Mouse (Mus musculus) ES-Bruce4 (cell line): ENCODE results near the gene Cacna2d3. TPM values are rescaled to one million over a fixed set of nuclear protein-coding genes. Genes with fewer than 3 reads are reported as not detected.

ENCODE experiments used
- H3K27ac ChIP-seq: 2 replicates; pipeline ENCODE4 v1.5.1; 2012; ENCODE audit warnings: low read length, inconsistent platforms; ENCODE audit not compliant: insufficient read depth
- H3K27me3 ChIP-seq: 2 replicates; pipeline ENCODE4 v1.6.1; 2012; ENCODE audit warnings: mild to moderate bottlenecking, low read length, inconsistent platforms; ENCODE audit not compliant: control insufficient read depth, poor library complexity, insufficient read depth, severe bottlenecking
- H3K36me3 ChIP-seq: 2 replicates; pipeline ENCODE4 v1.6.1; 2012; ENCODE audit warnings: inconsistent platforms, mild to moderate bottlenecking, low read length, moderate library complexity; ENCODE audit not compliant: control insufficient read depth, poor library complexity, insufficient read depth, severe bottlenecking
- H3K4me1 ChIP-seq: one replicate; pipeline ENCODE4 v1.8.1; 2011; ENCODE audit warnings: low read length; ENCODE audit not compliant: control insufficient read depth, insufficient read depth
- H3K4me3 ChIP-seq: 2 replicates; pipeline ENCODE4 v1.5.1; 2011; ENCODE audit warnings: low read depth, mild to moderate bottlenecking, low read length
- H3K9ac ChIP-seq: 2 replicates; pipeline ENCODE4 v1.6.1; 2012; ENCODE audit warnings: low read depth, mild to moderate bottlenecking, inconsistent platforms; ENCODE audit not compliant: poor library complexity, severe bottlenecking
- H3K9me3 ChIP-seq: replicated peaks from 2 replicates; pipeline ENCODE4 v1.6.1; 2012; ENCODE audit warnings: mild to moderate bottlenecking, low read length, inconsistent platforms; ENCODE audit not compliant: control insufficient read depth, poor library complexity, insufficient read depth, severe bottlenecking
- CTCF ChIP-seq: IDR thresholded peaks from one replicate; pipeline ENCODE4 v1.8.1; 2011; ENCODE audit warnings: low read depth, low read length
- EP300 ChIP-seq: IDR thresholded peaks from 2 replicates; pipeline ENCODE4 v1.6.1; 2011; ENCODE audit warnings: low read depth, low read length; ENCODE audit not compliant: insufficient read depth
- POLR2A ChIP-seq: IDR thresholded peaks from one replicate; pipeline ENCODE4 v1.8.1; 2011; ENCODE audit warnings: low read length; ENCODE audit not compliant: insufficient read depth
- polyA plus RNA-seq: library from polyadenylated mRNA; stranded (reverse); fragments of >200 nt; gene quantifications from 2 replicates; pipeline ENCODE4 v1.2.4, GENCODE M21; 2011; ENCODE audit warnings: low read depth; ENCODE audit not compliant: missing spikeins, insufficient read depth, insufficient read length

The Cacna2d3 gene
- polyA plus RNA-seq, 1 experiment: not detected

- H3K9ac ChIP-seq: no peak overlapping the region
- H3K9me3 ChIP-seq: no peaks in the 10 kb centered on the region
- H3K27ac ChIP-seq: no peak overlapping the region
- no peak for TF ChIP-seq EP300
- no peak for TF ChIP-seq POLR2A
- TF ChIP-seq CTCF: no peak
- no peaks in the 10 kb centered on the region for H3K4me1 ChIP-seq
- no peaks in the 10 kb centered on the region for H3K36me3 ChIP-seq
- H3K27me3 ChIP-seq: no peaks in the 10 kb centered on the region
- H3K4me3 ChIP-seq: no peak overlapping the region
Measured at GRCm38 (mm10) chr14:29340728-29341127, 380.9 kb downstream of the Cacna2d3 start.

DNA sequence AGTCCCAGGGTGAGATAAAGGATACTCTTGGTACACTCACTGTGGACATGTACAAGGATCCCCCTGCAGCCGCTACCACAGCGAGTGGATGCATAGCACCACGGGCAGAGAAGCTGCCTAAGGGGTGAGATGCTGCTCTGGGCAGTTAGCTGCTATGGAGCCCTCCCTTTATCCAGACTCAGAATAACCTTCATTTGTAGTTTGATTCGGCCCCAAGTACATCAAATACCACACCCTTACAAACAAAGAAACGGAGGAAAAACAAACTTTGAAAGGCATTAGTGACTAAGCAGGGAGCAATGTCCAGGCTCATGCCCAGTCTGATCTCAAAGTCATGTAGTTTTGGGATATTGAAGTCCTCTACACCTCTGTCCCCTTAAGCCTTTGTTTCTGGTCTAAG, 386.8 kb downstream of the Cacna2d3 start:
- Histone ChIP-seq H3K27me3 (no peaks in the 10 kb centered on the region), H3K9ac (no peak overlapping the region), H3K27ac (no peak overlapping the region), H3K36me3 (no peaks in the 10 kb centered on the region), H3K9me3 (no peaks in the 10 kb centered on the region), H3K4me3 (no peak overlapping the region), H3K4me1 (no peaks in the 10 kb centered on the region)
- TF ChIP-seq CTCF: no peak
- TF ChIP-seq EP300: no peak
- no peak for TF ChIP-seq POLR2A

GRCm38 (mm10) chr14:29334216-29334615, 387.4 kb downstream of the Cacna2d3 start:
- Histone ChIP-seq H3K9ac (no peak overlapping the region), H3K4me1 (no peaks in the 10 kb centered on the region), H3K4me3 (no peak overlapping the region), H3K27me3 (no peaks in the 10 kb centered on the region), H3K9me3 (no peaks in the 10 kb centered on the region), H3K36me3 (no peaks in the 10 kb centered on the region), H3K27ac (no peak overlapping the region)
- TF ChIP-seq CTCF (no peak), POLR2A (no peak), EP300 (no peak)

DNA sequence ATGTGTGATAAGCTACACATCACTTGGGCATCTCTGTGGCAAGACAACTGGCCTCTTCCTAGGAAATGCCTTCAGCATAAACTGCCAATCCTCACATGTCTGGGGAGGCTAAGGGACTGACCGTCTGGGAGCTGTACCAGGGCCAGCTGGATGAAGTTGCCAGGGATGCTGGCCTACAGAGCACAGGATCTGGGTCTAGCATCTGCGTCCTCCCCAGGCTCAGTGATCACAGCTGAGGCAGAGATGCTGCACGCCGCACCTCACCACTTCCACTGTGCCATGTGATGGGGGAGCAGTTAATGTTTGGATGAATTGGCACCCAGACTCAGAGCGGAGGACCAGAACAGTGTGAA, 397.3 kb downstream of the Cacna2d3 start:
- H3K9ac ChIP-seq: no peak overlapping the region
- no peak overlapping the region for H3K27ac ChIP-seq
- no peaks in the 10 kb centered on the region for H3K4me1 ChIP-seq
- no peaks in the 10 kb centered on the region for H3K27me3 ChIP-seq
- H3K4me3 ChIP-seq: no peak overlapping the region
- H3K9me3 ChIP-seq: no peaks in the 10 kb centered on the region
- H3K36me3 ChIP-seq: no peaks in the 10 kb centered on the region
- no peak for TF ChIP-seq CTCF
- TF ChIP-seq EP300: no peak
- no peak for TF ChIP-seq POLR2A

- Histone ChIP-seq H3K9ac (no peak overlapping the region), H3K27ac (no peak overlapping the region), H3K4me3 (no peak overlapping the region), H3K4me1 (no peaks in the 10 kb centered on the region), H3K9me3 (no peaks in the 10 kb centered on the region), H3K36me3 (no peaks in the 10 kb centered on the region), H3K27me3 (no peaks in the 10 kb centered on the region)
- no peak for TF ChIP-seq POLR2A
- TF ChIP-seq EP300: no peak
- no peak for TF ChIP-seq CTCF
Measured at GRCm38 (mm10) chr14:29323718-29324429, 397.8 kb downstream of the Cacna2d3 start.

DNA sequence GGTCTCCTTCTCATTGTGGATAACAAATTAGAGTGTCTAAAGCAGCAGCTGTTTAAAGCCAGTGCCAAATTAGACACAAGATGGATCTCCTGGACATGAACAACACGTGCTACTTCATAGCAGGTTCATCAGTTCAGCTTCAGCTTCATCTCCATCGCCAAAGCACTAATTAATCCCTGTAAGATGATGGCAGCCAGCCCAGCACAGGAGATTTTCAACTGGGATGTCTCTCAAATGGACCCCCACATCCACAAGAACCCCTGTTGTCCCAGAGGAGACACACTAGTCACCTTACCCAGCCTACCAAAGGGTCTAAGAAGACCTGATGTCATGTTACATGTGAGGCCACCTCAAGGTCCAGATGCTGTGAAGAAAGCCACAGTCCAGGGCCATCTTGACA, 408.2 kb downstream of the Cacna2d3 start:
- H3K4me3 ChIP-seq: no peak overlapping the region
- no peaks in the 10 kb centered on the region for H3K27me3 ChIP-seq
- H3K9ac ChIP-seq: no peak overlapping the region
- no peak for TF ChIP-seq EP300
- no peak for TF ChIP-seq CTCF
- no peak for TF ChIP-seq POLR2A
- no peaks in the 10 kb centered on the region for H3K36me3 ChIP-seq
- H3K27ac ChIP-seq: no peak overlapping the region
- H3K9me3 ChIP-seq: no peaks in the 10 kb centered on the region
- H3K4me1 ChIP-seq: no peaks in the 10 kb centered on the region
